Mouse (Mus musculus): ENCODE measurements at regions not wholly inside any gene's neighbourhood (a gene's known extent, or its start where the extent isn't known, plus 50 kb on each side); places are given as distances from the start of the nearest gene placed in this dataset.
A peak's percentile ranks its signal among the peaks of the same experiment; 100 is the strongest.

- H3K4me2 ChIP-seq: no peak overlapping the region
- ATAC-seq (ENCODE audit: low read depth): no peak
- WGBS: 83% methylated on average over 2 of the region's 2 CpGs
- H3K4me1 ChIP-seq (replicated peaks): no peaks in the 10 kb centered on the region
- H3K4me3 ChIP-seq: no peak overlapping the region
- no peaks in the 10 kb centered on the region for H3K36me3 ChIP-seq
- H3K9me3 ChIP-seq: no peaks in the 10 kb centered on the region
- H3K27ac ChIP-seq (replicated peaks): no peak overlapping the region
- no peaks in the 10 kb centered on the region for H3K27me3 ChIP-seq
- H3K9ac ChIP-seq: no peak overlapping the region
Measured at GRCm38 (mm10) chr11:12837920-12838319, 373.2 kb upstream of the Cobl start.

GRCm38 (mm10) chr11:12837387-12837786 lies 372.6 kb upstream of the Cobl start:
- Histone ChIP-seq H3K4me1 (replicated peaks) (no peaks in the 10 kb centered on the region), H3K4me2 (no peak overlapping the region), H3K9ac (no peak overlapping the region), H3K9me3 (no peaks in the 10 kb centered on the region), H3K4me3 (no peak overlapping the region), H3K36me3 (no peaks in the 10 kb centered on the region), H3K27ac (replicated peaks) (no peak overlapping the region), H3K27me3 (no peaks in the 10 kb centered on the region)
- ATAC-seq (ENCODE audit: low read depth): no peak
- 66% methylated on average over 2 of the region's 2 CpGs for WGBS

GRCm38 (mm10) chr11:12836387-12836786 lies 371.6 kb upstream of the Cobl start:
- Histone ChIP-seq H3K9ac (no peak overlapping the region), H3K9me3 (no peaks in the 10 kb centered on the region), H3K4me1 (replicated peaks) (no peaks in the 10 kb centered on the region), H3K4me2 (no peak overlapping the region), H3K4me3 (no peak overlapping the region), H3K27me3 (no peaks in the 10 kb centered on the region), H3K27ac (replicated peaks) (no peak overlapping the region), H3K36me3 (no peaks in the 10 kb centered on the region)
- no peak for ATAC-seq (ENCODE audit: low read depth)

GRCm38 (mm10) chr11:12812021-12812420 lies 347.3 kb upstream of the Cobl start:
- H3K9ac ChIP-seq: no peak overlapping the region
- no peak overlapping the region for H3K4me2 ChIP-seq
- peaks cover 6% of the 10 kb centered on the region for H3K4me1 ChIP-seq (replicated peaks)
- no peak overlapping the region for H3K4me3 ChIP-seq
- H3K36me3 ChIP-seq: no peaks in the 10 kb centered on the region
- H3K27me3 ChIP-seq: no peaks in the 10 kb centered on the region
- no peaks in the 10 kb centered on the region for H3K9me3 ChIP-seq
- H3K27ac ChIP-seq (replicated peaks): no peak overlapping the region
- no peak for ATAC-seq (ENCODE audit: low read depth)

- Histone ChIP-seq H3K4me3 (no peak overlapping the region), H3K27me3 (no peaks in the 10 kb centered on the region), H3K9ac (no peak overlapping the region), H3K27ac (replicated peaks) (0 out of 2 replicates have a peak overlapping the region, but pooled peaks have one; percentile 6), H3K4me2 (peak overlapping the region; percentile 22; the same call in 1 of the 2 replicates), H3K36me3 (no peaks in the 10 kb centered on the region), H3K9me3 (no peaks in the 10 kb centered on the region), H3K4me1 (replicated peaks) (peaks cover 6% of the 10 kb centered on the region)
- peak; percentile 92 for ATAC-seq (ENCODE audit: low read depth)
- WGBS: 47% methylated on average over 11 of the region's 11 CpGs
Measured at GRCm38 (mm10) chr11:12810949-12811881, 346.5 kb upstream of the Cobl start.

Data from neural tube, embryonic 13.5 days (tissue).